ENCODE assay signal across 9 mouse cellular contexts in the genomic region with DNA sequence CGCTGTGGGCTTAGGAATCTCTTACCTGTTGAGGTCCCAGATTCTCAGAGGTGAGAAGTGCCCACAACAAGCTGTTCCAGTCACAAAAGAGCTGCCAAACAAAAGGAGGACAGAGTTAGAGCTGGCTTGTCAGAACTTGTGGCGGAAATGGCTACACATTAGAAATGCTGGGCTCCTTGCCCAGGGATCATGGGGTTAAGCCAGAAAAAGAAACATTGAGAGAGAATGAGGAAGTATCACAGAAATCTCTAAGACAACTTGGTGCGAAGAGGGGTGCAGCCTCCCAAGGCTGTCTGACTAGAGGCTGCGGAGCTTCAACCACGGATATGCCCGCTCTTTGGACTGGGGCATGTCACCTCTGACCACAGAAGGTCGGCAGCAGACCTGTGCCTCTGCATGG. TPM values are rescaled to one million over a fixed set of nuclear protein-coding genes. Genes with fewer than 3 reads are reported as not detected.
A peak's percentile ranks its signal among the peaks of the same experiment; 100 is the strongest.
DNase-seq lines count a peak whose midpoint lies in the region; ATAC-seq and TF ChIP-seq lines count a peak whose summit lies in the region.
"Had no signal": no experiment of that assay in that cellular context is flagged by ENCODE, and none has a peak within 500 bp of the region (broad histone marks: within the 10 kb centered on the region; RNA-seq: fewer than 3 reads in every experiment).

No protein-coding gene starts in this region.

- no peaks in the 10 kb centered on the region for H3K9me3 ChIP-seq in liver, postnatal 0 days (ENCODE audit: low read length)
- H3K9me3 ChIP-seq: hindbrain, embryonic 15.5 days; neural tube, embryonic 13.5 days had no signal

- H3K27ac ChIP-seq in liver, adult 2 months (replicated peaks; ENCODE audit: insufficient read depth, low read depth, low read length) = no peak overlapping the region
- no peak overlapping the region for H3K27ac ChIP-seq in liver, postnatal 0 days (ENCODE audit: low read depth)
- H3K27ac ChIP-seq: hindbrain, embryonic 15.5 days; neural tube, embryonic 13.5 days had no signal

- no peaks in the 10 kb centered on the region for H3K4me1 ChIP-seq in liver, adult 2 months (ENCODE audit: control insufficient read depth, insufficient read depth, low read length)
- H3K4me1 ChIP-seq in liver, postnatal 0 days (ENCODE audit: insufficient read depth) = no peaks in the 10 kb centered on the region; the same call in 1 of the 2 replicates

- H3K79me2 ChIP-seq in liver, adult 2 months (ENCODE audit: control insufficient read depth, insufficient read depth, low read length) = no peaks in the 10 kb centered on the region

- no peak for TF ChIP-seq POLR2A in liver, adult 2 months (IDR thresholded peaks at IDR 0.05; ENCODE audit: extremely low read depth, insufficient read depth, low read length)

- H3K4me2 ChIP-seq in liver, postnatal 0 days (ENCODE audit: low read depth, low read length) = no peak overlapping the region
- H3K4me2 ChIP-seq: hindbrain, embryonic 15.5 days; neural tube, embryonic 13.5 days had no signal

- peak; percentile 25 for DNase-seq in liver, adult 2 months (ENCODE audit: extremely low read depth, low read depth, low spot score)
- DNase-seq in liver, postnatal 0 days = no peak
- DNase-seq in kidney, postnatal 4 days = peak; percentile 82 to 84
- peak; percentile 21 for DNase-seq in telencephalon, adult 2 months (ENCODE audit: low read depth, low spot score)
- DNase-seq in embryo, embryonic 10.5 days (ENCODE audit: low spot score) = no peak
- DNase-seq in thymus, postnatal 0 days (ENCODE audit: low spot score) = no peak

- H3K27me3 ChIP-seq in liver, adult 2 months (ENCODE audit: control insufficient read depth, insufficient read depth, low read length) = no peaks in the 10 kb centered on the region
- no peaks in the 10 kb centered on the region for H3K27me3 ChIP-seq in liver, postnatal 0 days (ENCODE audit: insufficient read depth, low read length)

- no peak overlapping the region for H3K9ac ChIP-seq in liver, adult 2 months (ENCODE audit: low read depth, low read length)
- no peak overlapping the region for H3K9ac ChIP-seq in liver, postnatal 0 days (replicated peaks)
- H3K9ac ChIP-seq: hindbrain, embryonic 15.5 days; neural tube, embryonic 13.5 days had no signal

- 77% methylated on average over 7 of the region's 7 CpGs for WGBS in liver, adult 2 months
- 52% methylated on average over 7 of the region's 7 CpGs for WGBS in liver, postnatal 0 days (ENCODE audit: insufficient replicate concordance)

- no peak overlapping the region for H3K4me3 ChIP-seq in liver, adult 2 months (ENCODE audit: insufficient read depth, low read depth, low read length)
- H3K4me3 ChIP-seq in liver, postnatal 0 days (ENCODE audit: low read depth, low read length) = no peak overlapping the region
- H3K4me3 ChIP-seq: hindbrain, embryonic 15.5 days; neural tube, embryonic 13.5 days had no signal

- TF ChIP-seq EP300 in liver, postnatal 0 days (IDR thresholded peaks at IDR 0.05; ENCODE audit: low read depth) = no peak

- ATAC-seq in liver, postnatal 0 days = no peak
- ATAC-seq in common myeloid progenitor, adult 5-6 weeks (replicated peaks; ENCODE audit: low read depth, poor library complexity, severe bottlenecking) = peak; percentile 98

- no peaks in the 10 kb centered on the region for H3K36me3 ChIP-seq in liver, adult 2 months (ENCODE audit: control insufficient read depth, insufficient read depth, low read length)
- H3K36me3 ChIP-seq in liver, postnatal 0 days (replicated peaks; ENCODE audit: insufficient read depth, low read length) = no peaks in the 10 kb centered on the region

- no peak for TF ChIP-seq CTCF in liver, adult 2 months (IDR thresholded peaks at IDR 0.05; ENCODE audit: low read depth, low read length)
- no peak for TF ChIP-seq CTCF in liver, postnatal 0 days (IDR thresholded peaks at IDR 0.05; ENCODE audit: low read depth)

RNA-seq across cellular contexts. Expression of a gene that starts 31.3 kb away (rescaled TPM):
- total RNA-seq in liver, adult 2 months (2014; rRNA removed) = 5.5 and 6.0 TPM in 2 replicates
- polyA plus RNA-seq in liver, adult 2 months (2012; rRNA removed) = 2.8 and 3.0 TPM in 2 replicates
- 12.8 and 13.1 TPM in 2 replicates for polyA plus RNA-seq in liver, postnatal 0 days (2015; fragmentation: Nextera tagmentation; extraction: Ambion mirVana)
- 27.9 and 29.5 TPM in 2 replicates for total RNA-seq in common myeloid progenitor, adult 5-6 weeks (2017)
- polyA plus RNA-seq in thymus, postnatal 0 days (2015; fragmentation: Nextera tagmentation; extraction: Ambion mirVana) = 49.5 and 54.3 TPM in 2 replicates

RNA-seq across cellular contexts. Expression of a gene that starts 31.4 kb away (rescaled TPM):
- 6.1 TPM in 2 replicates for total RNA-seq in liver, adult 2 months (2014; rRNA removed)
- 7.1 and 7.3 TPM in 2 replicates for polyA plus RNA-seq in liver, adult 2 months (2012; rRNA removed)
- 3.1 and 3.4 TPM in 2 replicates for polyA plus RNA-seq in liver, postnatal 0 days (2015; fragmentation: Nextera tagmentation; extraction: Ambion mirVana)
- total RNA-seq in common myeloid progenitor, adult 5-6 weeks (2017) = 9.3 and 14.0 TPM in 2 replicates
- 5.1 and 5.7 TPM in 2 replicates for polyA plus RNA-seq in thymus, postnatal 0 days (2015; fragmentation: Nextera tagmentation; extraction: Ambion mirVana)

Comparison
In these comparisons a context has a peak if more than half of its experiments do, and no peak if none do; other contexts are left out.
1. DNase-seq: peak in liver, adult 2 months (single experiment), kidney, postnatal 4 days (2 of 2) and telencephalon, adult 2 months (single experiment); none in liver, postnatal 0 days (single experiment), embryo, embryonic 10.5 days (single experiment) and thymus, postnatal 0 days (single experiment).